Mouse (Mus musculus) naive thymus-derived CD4-positive, alpha-beta T cell, adult 2 months (primary cell): ENCODE measurements around the gene Ptgs2.

Experiments
- DNase-seq: peaks from one replicate; pipeline ENCODE4 v3.0.0-alpha.2; 2011; ENCODE audit warnings: low read depth

Gene Ptgs2

GRCm38 (mm10) chr1:150151411-150151810, 51.6 kb downstream of the Ptgs2 start:
- no peak for DNase-seq
